Mouse (Mus musculus): ENCODE measurements around the gene Erg. TPM values are rescaled to one million over a fixed set of nuclear protein-coding genes. Genes with fewer than 3 reads are reported as not detected.

Gene Erg
- total RNA-seq, 2 experiments from 2014 or later = 26.8 to 27.0 TPM

GRCm38 (mm10) chr16:95447896-95448295 lies 138.5 kb downstream of the Erg start:
- DNase-seq (ENCODE audit: low spot score in 2 of 2) = no peak

GRCm38 (mm10) chr16:95446368-95446767 lies 140.0 kb downstream of the Erg start:
- no peak for DNase-seq (ENCODE audit: low spot score in 2 of 2)

- DNase-seq (ENCODE audit: low spot score in 2 of 2) = no peak
These were observed 144.4 kb downstream of the Erg start for GRCm38 (mm10) chr16:95442023-95442422.

GRCm38 (mm10) chr16:95441179-95441578 lies 145.2 kb downstream of the Erg start:
- DNase-seq (ENCODE audit: low spot score in 2 of 2) = no peak

GRCm38 (mm10) chr16:95440334-95440733 lies 146.1 kb downstream of the Erg start:
- no peak for DNase-seq (ENCODE audit: low spot score in 2 of 2)

- DNase-seq (ENCODE audit: low spot score in 2 of 2) = no peak
These were observed 146.6 kb downstream of the Erg start for GRCm38 (mm10) chr16:95439794-95440193.

GRCm38 (mm10) chr16:95438848-95439540 lies 147.4 kb downstream of the Erg start:
- DNase-seq (ENCODE audit: low spot score in 2 of 2) = no peak

- no peak for DNase-seq (ENCODE audit: low spot score in 2 of 2)
These were observed 149.8 kb downstream of the Erg start for GRCm38 (mm10) chr16:95436611-95437010.

- DNase-seq (ENCODE audit: low spot score in 2 of 2) = no peak
These were observed 150.3 kb downstream of the Erg start for GRCm38 (mm10) chr16:95436051-95436450.

- no peak for DNase-seq (ENCODE audit: low spot score in 2 of 2)
These were observed 152.0 kb downstream of the Erg start for GRCm38 (mm10) chr16:95434434-95434833.

GRCm38 (mm10) chr16:95432540-95432971 lies 153.8 kb downstream of the Erg start:
- no peak for DNase-seq (ENCODE audit: low spot score in 2 of 2)

- DNase-seq (ENCODE audit: low spot score in 2 of 2) = no peak
These were observed 156.5 kb downstream of the Erg start for GRCm38 (mm10) chr16:95429851-95430250.

- no peak for DNase-seq (ENCODE audit: low spot score in 2 of 2)
These were observed 158.2 kb downstream of the Erg start for GRCm38 (mm10) chr16:95428239-95428638.

GRCm38 (mm10) chr16:95427512-95427911 lies 158.9 kb downstream of the Erg start:
- DNase-seq (ENCODE audit: low spot score in 2 of 2) = no peak

GRCm38 (mm10) chr16:95422658-95423073 lies 163.7 kb downstream of the Erg start:
- DNase-seq (ENCODE audit: low spot score in 2 of 2) = no peak

GRCm38 (mm10) chr16:95421235-95421886 lies 165.0 kb downstream of the Erg start:
- no peak for DNase-seq (ENCODE audit: low spot score in 2 of 2)

GRCm38 (mm10) chr16:95415921-95416320 lies 170.5 kb downstream of the Erg start:
- no peak for DNase-seq (ENCODE audit: low spot score in 2 of 2)

GRCm38 (mm10) chr16:95415372-95415771 lies 171.0 kb downstream of the Erg start:
- DNase-seq (ENCODE audit: low spot score in 2 of 2) = no peak

- no peak for DNase-seq (ENCODE audit: low spot score in 2 of 2)
These were observed 172.9 kb downstream of the Erg start for GRCm38 (mm10) chr16:95413401-95413959.

- no peak for DNase-seq (ENCODE audit: low spot score in 2 of 2)
These were observed 178.3 kb downstream of the Erg start for GRCm38 (mm10) chr16:95408096-95408495.

- no peak for DNase-seq (ENCODE audit: low spot score in 2 of 2)
These were observed 180.9 kb downstream of the Erg start for GRCm38 (mm10) chr16:95405496-95405895.

- no peak for DNase-seq (ENCODE audit: low spot score in 2 of 2)
These were observed 182.9 kb downstream of the Erg start for GRCm38 (mm10) chr16:95403453-95403852.
